Mouse (Mus musculus) CD8-positive naive resting alpha-beta T cell, adult 2 months (primary cell): Measurements from ENCODE around the gene Tnip1.
"Not testable (repeated sequence)": the region's sequence is repeated elsewhere in the genome, so short reads cannot be mapped to it uniquely, and the experiment has no call there.

Experiments used
- DNase-seq, 2 experiments: peaks; one replicate each; pipeline ENCODE4 v3.0.0; 2022; ENCODE audit warnings: low read depth in 2 of 2, low spot score in 2 of 2

Tnip1 gene

GRCm38 (mm10) chr11:54911671-54912502, 50.8 kb downstream of the Tnip1 start:
- no peak for DNase-seq

- no peak for DNase-seq
Observed at GRCm38 (mm10) chr11:54911201-54911600, 51.5 kb downstream of the Tnip1 start.

- no peak for DNase-seq
Observed at GRCm38 (mm10) chr11:54910081-54910665, 52.5 kb downstream of the Tnip1 start.

- DNase-seq, result no peak
Observed at GRCm38 (mm10) chr11:54909273-54909672, 53.4 kb downstream of the Tnip1 start.

- no peak for DNase-seq
Observed at GRCm38 (mm10) chr11:54907259-54907658, 55.5 kb downstream of the Tnip1 start.

GRCm38 (mm10) chr11:54906466-54906865, 56.3 kb downstream of the Tnip1 start:
- no peak for DNase-seq

- DNase-seq, result no peak
Observed at GRCm38 (mm10) chr11:54905931-54906330, 56.8 kb downstream of the Tnip1 start.

GRCm38 (mm10) chr11:54905086-54905485, 57.6 kb downstream of the Tnip1 start:
- DNase-seq, result no peak

- no peak for DNase-seq
Observed at GRCm38 (mm10) chr11:54903940-54904706, 58.6 kb downstream of the Tnip1 start.

GRCm38 (mm10) chr11:54903339-54903738, 59.4 kb downstream of the Tnip1 start:
- DNase-seq, result no peak

- no peak for DNase-seq
Observed at GRCm38 (mm10) chr11:54902333-54903323, 60.1 kb downstream of the Tnip1 start, which contains the start of gene Gpx3. Gene Gpx3 (plus strand): TSS chr11:54902453.

GRCm38 (mm10) chr11:54899657-54900056, 63.1 kb downstream of the Tnip1 start:
- no peak for DNase-seq

- no peak for DNase-seq
Observed at GRCm38 (mm10) chr11:54897470-54897869, 65.2 kb downstream of the Tnip1 start.

- not testable (repeated sequence) for DNase-seq
Observed at GRCm38 (mm10) chr11:54896646-54897045, 66.1 kb downstream of the Tnip1 start.

- DNase-seq, result no peak
Observed at GRCm38 (mm10) chr11:54894589-54894988, 68.1 kb downstream of the Tnip1 start.

GRCm38 (mm10) chr11:54892091-54892490, 70.6 kb downstream of the Tnip1 start:
- no peak for DNase-seq

- no peak for DNase-seq
Observed at GRCm38 (mm10) chr11:54891341-54891740, 71.4 kb downstream of the Tnip1 start.

GRCm38 (mm10) chr11:54887927-54888326, 74.8 kb downstream of the Tnip1 start:
- DNase-seq, result no peak

GRCm38 (mm10) chr11:54885406-54885805, 77.3 kb downstream of the Tnip1 start:
- no peak for DNase-seq

GRCm38 (mm10) chr11:54884937-54885336, 77.8 kb downstream of the Tnip1 start:
- DNase-seq, result no peak
